Mouse (Mus musculus) hindlimb bud, embryonic 11.5 days (tissue): ENCODE results near the gene C130026I21Rik.
"Not testable (repeated sequence)": the region's sequence is repeated elsewhere in the genome, so short reads cannot be mapped to it uniquely, and the experiment has no call there.

ENCODE experiments used
- DNase-seq: peaks from one replicate; pipeline ENCODE4 v3.0.0-alpha.2; 2012; ENCODE audit warnings: low read depth, low spot score; ENCODE audit errors: extremely low spot score

The C130026I21Rik gene

DNA sequence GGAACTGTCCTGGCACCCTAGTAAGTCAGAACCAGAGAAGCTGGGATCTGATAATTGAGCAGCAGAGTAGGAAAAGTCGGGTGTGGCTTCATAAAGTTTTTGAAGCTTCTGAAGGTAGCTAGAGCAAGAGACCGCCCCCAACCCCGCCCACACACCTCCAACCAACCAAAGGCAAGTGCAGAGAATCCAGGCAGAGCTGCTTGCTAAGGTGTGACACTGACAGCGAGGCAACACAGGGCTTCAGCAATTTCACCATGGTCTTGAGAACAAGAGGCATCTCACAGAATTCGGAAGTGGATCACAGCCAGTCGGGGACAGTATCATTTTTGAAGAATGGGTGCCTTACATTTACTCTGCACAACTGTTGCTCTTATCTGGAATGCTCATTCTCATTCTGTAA is at the start of gene C130026I21Rik:
Gene C130026I21Rik, minus strand, starts transcription at position 101 of the 400 bp plus-strand sequence.
- DNase-seq: not testable (repeated sequence)

DNA sequence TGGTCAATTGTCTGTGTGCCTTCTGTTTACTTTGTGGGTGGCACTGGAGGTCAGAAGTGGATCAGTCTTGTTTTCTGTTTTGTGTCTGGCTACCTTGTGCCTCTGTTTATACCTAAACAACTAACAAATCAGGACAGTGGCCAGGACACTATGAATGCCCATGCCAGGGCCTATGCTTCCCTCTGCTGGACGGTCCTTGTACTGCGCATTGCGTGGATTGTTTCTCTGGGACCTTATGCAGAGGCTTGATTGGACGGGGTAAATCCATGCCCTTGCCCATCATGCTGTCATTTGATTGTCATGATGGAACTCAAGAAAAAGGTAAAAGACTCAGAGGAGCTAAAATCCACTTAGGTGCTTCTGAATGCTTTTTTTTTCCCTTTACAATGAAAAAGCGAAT is 16.7 kb upstream of the C130026I21Rik start:
- DNase-seq: not testable (repeated sequence)

DNA sequence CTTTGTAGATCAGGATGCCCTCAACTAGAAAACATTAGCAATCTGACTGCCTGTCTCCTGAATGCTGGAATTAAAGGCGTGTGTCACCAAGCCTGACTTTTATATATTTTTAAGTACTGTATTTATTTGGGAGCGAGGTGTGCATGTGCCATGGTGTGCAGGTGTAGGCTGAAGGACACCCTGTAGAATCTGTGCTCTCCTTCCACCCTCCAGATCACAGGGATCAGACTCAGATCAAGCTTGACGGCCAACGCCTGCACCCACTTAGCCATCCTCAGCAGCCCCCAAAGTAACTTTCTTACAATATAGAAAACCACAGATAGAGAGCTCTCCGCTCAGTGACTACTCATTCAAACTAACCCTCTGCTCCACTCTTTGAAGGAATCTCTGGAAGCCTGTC is 6.1 kb upstream of the C130026I21Rik start:
- DNase-seq: not testable (repeated sequence)

DNA sequence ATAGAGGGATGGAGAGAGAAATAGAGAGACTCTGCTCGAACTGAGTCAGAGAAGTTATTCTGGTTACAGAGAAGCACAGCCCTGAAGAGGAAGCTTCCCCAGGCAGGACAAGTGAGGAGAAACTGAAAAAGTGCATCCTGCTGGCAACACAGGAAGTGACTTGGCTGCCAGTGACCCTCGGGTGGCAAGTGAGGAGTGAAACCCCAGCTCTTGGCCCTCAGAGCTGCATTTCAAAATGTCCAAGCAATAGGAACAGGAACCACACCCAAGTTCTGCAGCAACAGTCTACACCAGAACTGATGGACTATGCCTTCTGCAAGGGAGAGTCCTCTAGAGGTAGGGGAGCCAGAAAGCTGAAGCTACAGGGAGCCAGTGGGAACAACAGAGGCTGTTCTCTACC is 11.7 kb downstream of the C130026I21Rik start:
- not testable (repeated sequence) for DNase-seq

DNA sequence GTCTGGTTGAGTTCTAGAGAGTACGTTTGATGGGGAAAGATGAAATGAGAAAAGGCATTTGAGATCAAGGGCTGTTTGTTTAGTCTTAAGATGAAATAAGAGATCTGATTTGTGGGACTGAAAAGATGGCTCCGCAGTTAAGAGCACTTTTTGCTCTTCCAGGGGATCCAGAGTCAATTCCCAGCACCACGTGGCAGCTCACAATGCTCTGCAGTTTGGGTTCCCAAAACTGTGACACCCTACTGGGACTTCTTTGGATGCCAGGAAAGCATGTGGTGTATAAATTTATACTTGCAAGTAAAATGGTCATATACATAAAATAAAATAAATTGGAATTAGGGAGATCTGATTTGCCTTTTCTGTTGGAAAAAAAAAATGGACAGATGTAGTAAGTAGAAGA is 15.1 kb downstream of the C130026I21Rik start:
- DNase-seq: not testable (repeated sequence)

DNA sequence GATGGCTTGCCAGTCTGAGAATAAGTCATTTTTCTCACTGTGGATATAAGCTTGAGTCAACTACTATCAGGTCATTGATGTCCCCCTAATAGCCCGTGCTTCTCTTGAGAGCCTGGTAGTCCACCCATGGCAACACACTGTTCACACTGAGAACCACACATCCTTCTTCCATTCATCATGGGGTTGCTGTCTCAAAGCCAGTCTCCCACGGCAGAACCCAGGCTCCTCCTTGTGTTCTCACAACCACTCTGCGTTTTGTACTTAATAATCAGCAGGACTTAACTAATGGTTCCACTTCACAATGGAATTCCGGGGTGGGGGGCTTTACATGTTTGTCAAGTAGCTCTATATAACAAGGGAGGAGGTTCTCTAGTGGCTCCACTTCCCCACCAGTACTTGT is 19.2 kb downstream of the C130026I21Rik start:
- not testable (repeated sequence) for DNase-seq

DNA sequence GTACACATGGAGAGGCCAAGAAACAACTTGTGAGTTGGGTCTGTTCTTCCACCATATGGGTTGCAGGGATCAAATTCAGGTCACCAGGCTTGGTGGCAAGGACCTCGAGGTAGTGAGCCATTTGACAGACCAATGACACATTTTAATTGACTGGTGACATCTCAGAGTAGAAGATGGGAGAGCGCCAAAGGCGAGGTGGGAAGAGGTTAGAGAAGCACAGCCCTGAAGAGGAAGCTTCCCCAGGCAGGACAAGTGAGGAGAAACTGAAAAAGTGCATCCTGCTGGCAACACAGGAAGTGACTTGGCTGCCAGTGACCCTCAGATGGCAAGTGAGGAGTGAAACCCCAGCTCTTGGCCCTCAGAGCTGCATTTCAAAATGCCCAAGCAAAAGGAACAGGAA is 21.4 kb downstream of the C130026I21Rik start:
- not testable (repeated sequence) for DNase-seq

DNA sequence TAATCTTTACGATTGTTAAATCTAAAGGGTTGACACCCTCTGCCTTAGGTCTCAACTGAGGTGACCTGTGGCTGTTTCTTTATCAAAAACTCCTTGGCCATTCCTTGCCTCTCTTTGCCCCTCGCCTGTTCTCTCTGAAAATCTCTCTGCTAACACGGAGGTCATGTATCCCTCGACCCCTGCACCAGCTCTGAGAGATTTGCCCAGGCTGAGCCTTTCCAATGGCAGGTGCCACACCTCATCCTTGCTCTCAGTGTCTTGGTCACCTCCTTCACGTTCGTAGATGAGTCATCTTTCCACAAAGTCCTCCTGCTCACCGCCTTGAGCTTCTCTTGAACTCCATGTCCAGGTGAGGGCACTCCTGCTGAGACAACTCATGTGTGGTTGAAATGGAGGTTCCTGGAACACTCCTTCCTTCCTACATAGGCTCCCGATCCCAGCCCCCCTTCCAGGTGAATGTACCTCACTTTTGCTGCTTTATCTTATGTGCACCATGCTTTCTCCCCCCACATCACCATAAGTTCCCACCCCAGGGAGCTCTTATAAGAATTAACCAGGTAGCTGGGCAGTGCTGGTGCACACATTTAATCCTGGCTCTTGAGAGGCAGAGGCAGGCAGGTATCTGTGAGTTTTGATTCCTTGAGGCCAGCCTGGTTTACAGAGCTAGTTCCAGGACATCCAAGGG is 23.4 kb downstream of the C130026I21Rik start:
- not testable (repeated sequence) for DNase-seq

DNA sequence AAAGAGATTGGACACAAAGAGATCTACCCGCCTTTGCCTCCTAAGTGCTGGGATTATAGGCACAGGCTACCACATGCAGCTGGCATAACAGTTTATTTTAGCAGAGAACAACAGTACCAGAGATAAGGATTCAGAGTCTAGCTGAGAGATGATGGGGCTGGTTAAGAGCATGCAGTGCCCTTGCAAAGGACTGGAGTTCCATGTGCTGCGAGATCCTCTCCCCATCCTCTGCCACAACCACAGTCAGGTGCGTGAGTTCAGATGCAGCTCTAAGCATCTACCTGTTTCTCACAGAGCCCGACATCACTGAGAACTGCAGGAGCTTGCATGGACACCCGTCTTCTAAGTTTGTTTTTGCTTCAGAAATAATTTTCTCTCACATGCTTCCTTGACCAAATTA is 24.1 kb downstream of the C130026I21Rik start:
- DNase-seq: not testable (repeated sequence)

DNA sequence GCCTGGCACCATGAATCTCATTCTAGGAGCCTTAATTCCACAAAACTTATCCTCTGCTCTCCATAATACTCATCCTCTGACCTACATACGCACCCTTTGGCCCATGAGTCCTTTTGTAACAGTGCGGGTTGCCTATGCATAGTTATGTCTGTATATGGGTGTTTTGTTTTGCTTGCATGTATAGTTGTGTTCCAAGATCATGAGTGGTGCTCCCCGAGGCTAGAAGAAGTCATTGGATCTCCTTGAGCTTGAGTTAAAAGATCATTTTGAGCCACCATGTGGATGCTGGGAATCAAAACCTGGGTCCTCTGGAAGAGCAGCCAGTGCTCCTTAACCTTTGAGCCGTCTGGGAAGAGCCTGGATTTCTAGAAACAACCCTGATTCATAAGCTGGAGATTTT is 25.4 kb downstream of the C130026I21Rik start:
- DNase-seq: not testable (repeated sequence)

DNA sequence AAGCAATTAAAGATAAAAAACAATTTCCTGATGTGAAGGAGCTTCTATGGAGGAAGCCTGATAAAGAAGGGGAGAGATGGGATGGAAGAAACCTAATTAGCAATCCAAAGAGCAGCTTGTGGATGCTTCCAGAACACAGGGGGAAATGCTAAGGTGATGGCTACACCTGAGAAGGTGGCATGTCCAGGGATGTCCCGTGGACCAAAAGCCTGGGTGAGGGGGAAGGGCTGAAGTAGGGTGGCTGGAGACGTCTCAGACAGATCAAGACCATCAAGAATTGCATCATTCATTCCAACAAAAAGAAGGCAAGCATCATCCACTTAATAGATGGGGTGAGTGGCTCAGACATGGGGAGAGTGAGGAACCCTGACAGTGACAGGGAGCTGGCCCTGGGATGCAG is 27.3 kb downstream of the C130026I21Rik start:
- DNase-seq: not testable (repeated sequence)

DNA sequence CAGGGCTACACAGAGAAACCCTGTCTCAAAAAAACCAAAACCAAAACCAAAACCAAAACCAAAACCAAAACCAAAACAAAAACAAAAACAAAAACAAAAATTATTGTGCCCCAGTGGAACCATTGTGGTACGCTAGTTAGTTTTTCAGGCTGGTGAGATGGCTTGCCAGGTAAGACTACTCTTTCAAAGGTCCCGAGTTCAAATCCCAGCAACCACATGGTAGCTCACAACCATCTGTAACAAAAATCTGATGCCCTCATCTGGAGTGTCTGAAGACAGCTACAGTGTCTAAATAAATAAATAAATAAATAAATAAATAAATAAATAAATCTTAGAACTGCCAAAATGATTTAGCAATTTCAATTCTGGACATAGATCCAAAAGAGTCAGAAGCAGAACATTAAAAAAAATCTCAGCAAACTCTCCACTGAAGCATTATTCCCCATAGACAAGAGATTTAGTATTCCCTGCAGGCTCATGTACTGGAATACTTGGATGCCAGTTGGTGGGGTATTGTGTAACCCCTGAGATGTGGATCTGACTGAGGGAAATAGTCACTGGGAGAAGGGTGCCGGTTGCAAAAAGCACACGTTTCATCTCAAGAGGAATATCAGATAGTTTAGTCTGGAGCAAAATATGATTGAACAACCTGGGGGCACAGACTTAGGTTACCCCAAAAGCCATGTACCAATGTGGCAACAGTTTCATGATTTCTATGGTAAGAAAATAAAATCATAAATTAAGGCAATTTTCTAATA is 31.2 kb downstream of the C130026I21Rik start:
- DNase-seq: not testable (repeated sequence)

DNA sequence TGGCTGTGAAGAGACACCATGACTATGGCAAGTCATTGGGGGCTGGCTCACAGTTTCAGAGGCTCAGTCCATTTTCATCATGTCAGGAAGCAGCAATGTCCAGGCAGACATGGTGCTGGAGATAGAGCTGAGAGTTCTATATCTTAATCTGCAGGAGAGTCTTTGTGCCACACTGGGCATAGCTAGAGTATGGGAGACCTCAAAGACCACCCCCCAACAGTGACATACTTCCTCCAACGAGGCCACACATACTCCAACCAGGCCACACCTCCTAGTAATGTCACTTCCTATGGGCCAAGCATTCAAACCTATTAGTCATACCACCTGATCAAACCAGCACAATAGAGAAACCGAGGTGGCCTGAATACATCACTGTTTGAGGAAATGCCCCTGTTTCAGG is 63.8 kb downstream of the C130026I21Rik start:
- not testable (repeated sequence) for DNase-seq

DNA sequence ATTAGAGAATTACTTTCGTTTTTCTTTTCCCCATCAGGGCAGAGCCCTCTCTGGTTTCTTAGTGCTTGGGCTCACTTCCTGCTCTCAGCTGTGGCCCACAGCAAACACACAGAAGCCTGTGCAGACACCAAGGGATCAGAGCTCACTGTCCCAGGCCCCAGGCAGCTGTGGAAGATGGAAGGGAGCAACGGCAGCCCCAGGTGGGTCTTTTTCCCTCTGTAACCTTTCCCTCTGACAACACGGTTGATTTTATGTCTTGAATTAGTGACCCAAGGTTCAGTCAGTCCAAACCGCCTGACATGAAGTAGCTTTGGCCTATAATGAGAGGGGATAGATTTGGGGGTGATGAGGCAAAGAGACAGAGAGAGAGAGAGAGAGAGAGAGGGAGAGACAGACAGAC is 70.8 kb downstream of the C130026I21Rik start:
- DNase-seq: not testable (repeated sequence)

DNA sequence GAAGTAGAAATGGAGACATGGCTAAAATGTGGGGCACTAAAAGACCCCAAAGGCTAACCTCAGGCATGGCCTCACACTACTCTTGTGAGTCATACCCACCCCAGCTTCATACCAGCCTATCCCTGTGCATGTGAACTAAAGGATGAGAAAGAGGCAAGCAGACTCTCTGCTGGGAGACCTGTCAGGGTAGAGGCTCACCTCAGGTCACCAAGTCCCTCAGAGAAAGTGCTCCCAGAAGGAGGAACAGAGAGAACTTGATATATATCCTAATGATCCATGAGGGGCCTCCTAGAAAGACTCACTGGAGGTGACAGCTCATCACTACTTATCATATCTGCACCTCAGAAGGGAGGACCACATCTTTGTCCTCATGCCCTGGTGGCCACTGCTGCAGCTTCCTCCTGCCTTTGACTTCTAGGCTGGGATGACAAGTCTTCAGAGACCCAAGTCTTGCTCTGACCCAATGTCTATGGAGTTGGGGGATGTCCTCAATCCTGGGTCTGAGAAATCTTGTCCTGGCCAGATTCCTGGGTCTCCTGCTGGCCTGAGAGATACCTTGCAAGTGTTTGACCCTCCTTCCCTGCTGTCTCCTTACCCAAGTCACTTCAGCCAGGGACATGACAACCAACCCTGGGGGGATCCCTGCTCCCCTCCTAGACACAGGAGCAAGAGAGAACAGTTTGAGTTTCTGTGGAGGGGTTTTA is 71.6 kb downstream of the C130026I21Rik start:
- DNase-seq: not testable (repeated sequence)

DNA sequence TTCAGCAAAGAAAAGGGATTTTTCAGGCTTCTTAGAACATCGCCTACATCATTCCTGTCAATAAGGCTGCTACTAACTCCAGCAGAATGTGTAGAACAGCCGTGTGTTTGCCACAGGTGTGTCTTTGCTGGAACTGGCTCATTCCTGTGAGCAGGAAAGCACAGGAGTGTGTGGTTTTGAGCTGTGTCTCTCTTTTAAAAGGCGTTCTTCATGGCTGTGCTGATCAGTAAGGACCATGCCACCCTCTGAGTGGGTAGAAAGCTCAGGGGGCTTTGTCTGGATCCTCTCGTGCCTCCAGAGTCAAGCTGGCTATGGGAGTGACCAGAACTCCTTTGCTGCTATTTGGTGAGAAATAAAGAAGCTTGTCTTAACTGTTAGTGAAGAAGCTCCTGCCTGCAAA is 73.6 kb downstream of the C130026I21Rik start:
- not testable (repeated sequence) for DNase-seq

DNA sequence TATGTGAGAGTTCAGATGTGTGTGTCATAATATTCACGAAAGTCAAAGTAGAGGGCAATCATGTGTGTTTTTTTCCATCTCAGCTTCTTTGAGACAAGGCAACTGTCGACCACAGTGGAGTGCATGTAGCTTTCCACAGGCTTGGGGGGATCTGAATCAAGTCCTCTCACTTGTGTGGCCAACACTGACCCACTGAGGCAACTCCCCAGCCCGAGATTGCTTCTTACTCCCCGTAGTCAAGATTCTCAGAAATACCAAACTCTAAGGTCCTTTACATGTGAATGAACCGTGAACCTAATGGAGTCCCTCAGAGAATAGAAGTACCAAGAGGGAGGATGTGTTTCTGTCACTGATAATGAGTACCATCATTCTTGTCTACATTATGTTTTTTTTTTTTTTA is 76.6 kb downstream of the C130026I21Rik start:
- not testable (repeated sequence) for DNase-seq

DNA sequence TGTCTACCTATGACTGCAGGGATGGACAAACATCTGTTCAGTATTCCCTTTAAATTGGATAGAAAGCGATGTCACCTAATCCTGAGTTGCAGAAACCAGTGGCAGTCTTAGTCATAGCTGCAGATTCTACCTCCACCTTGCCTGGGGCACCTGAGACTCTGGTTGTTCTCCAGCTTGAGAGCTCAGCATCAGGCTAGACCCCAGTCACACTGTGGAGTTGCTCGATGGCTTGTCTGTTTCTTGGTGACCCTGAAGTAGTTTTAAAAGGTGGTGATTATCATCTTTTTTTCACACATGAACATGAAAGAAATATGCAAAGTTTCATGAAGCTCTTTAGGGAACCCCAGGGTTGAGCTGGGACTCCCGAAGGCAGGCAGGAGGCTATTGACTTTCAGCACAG is 88.4 kb downstream of the C130026I21Rik start:
- DNase-seq: not testable (repeated sequence)

DNA sequence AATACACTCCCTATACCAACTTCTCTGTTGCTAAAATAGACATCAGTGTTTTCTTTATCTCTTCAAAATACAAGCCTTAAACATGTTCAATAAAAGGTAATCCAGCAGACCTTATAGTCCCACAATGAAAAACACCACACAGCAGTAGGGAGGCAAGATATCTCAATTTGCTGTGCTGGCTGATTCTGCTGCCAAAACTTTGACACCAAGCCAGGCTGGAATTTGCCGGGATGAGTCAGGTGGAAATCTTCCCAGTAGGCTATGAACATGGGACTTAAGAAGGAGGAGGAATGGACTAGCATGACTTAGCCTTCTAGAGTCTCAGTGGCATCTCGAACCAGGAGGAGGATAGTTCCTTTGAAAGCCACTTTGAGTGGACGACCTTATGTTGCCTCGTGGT is 91.4 kb downstream of the C130026I21Rik start:
- not testable (repeated sequence) for DNase-seq

DNA sequence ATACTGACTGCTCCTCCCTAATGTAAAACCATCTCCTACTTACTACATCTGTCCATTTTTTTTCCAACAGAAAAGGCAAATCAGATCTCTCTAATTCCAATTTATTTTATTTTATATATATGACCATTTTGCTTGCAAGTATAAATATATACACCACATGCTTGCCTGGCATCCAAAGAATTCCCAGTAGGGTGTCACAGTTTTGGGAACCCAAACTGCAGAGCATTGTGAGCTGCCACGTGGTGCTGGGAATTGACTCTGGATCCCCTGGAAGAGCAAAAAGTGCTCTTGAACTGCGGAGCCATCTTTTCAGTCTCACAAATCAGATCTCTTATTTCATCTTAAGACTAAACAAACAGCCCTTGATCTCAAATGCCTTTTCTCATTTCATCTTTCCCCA is 107.5 kb downstream of the C130026I21Rik start:
- DNase-seq: not testable (repeated sequence)

DNA sequence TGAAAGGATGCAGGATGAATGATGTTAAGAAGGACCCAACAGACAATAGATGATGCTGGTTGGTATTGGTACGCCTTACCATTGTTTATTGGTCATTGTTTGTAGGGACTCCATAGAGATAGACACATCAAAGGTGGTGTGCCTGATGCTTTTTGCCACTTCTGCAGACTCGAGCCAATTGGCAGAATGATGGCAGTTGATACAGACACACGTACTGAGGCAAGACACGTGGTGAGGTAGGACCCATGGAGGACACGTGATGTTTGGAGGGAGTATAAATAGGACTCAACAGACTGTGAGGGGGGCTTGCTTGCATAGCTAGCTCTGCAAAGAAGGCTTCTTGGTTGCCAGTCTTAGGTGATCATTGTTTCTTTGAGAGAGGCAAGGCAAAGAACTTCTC is 115.2 kb downstream of the C130026I21Rik start:
- not testable (repeated sequence) for DNase-seq
